Mouse (Mus musculus) ES-Bruce4 (cell line): ENCODE measurements at regions not wholly inside any gene's neighbourhood (a gene's known extent, or its start where the extent isn't known, plus 50 kb on each side); places are given as distances from the start of the nearest gene placed in this dataset.

Experiments used
- H3K27ac ChIP-seq: 2 replicates; pipeline ENCODE4 v1.5.1; 2012; ENCODE audit warnings: low read length, inconsistent platforms; ENCODE audit not compliant: insufficient read depth
- H3K27me3 ChIP-seq: 2 replicates; pipeline ENCODE4 v1.6.1; 2012; ENCODE audit warnings: mild to moderate bottlenecking, low read length, inconsistent platforms; ENCODE audit not compliant: control insufficient read depth, poor library complexity, insufficient read depth, severe bottlenecking
- H3K36me3 ChIP-seq: 2 replicates; pipeline ENCODE4 v1.6.1; 2012; ENCODE audit warnings: inconsistent platforms, mild to moderate bottlenecking, low read length, moderate library complexity; ENCODE audit not compliant: control insufficient read depth, poor library complexity, insufficient read depth, severe bottlenecking
- H3K4me1 ChIP-seq: one replicate; pipeline ENCODE4 v1.8.1; 2011; ENCODE audit warnings: low read length; ENCODE audit not compliant: control insufficient read depth, insufficient read depth
- H3K4me3 ChIP-seq: 2 replicates; pipeline ENCODE4 v1.5.1; 2011; ENCODE audit warnings: low read depth, mild to moderate bottlenecking, low read length
- H3K9ac ChIP-seq: 2 replicates; pipeline ENCODE4 v1.6.1; 2012; ENCODE audit warnings: low read depth, mild to moderate bottlenecking, inconsistent platforms; ENCODE audit not compliant: poor library complexity, severe bottlenecking
- H3K9me3 ChIP-seq: replicated peaks from 2 replicates; pipeline ENCODE4 v1.6.1; 2012; ENCODE audit warnings: mild to moderate bottlenecking, low read length, inconsistent platforms; ENCODE audit not compliant: control insufficient read depth, poor library complexity, insufficient read depth, severe bottlenecking
- CTCF ChIP-seq: IDR thresholded peaks from one replicate; pipeline ENCODE4 v1.8.1; 2011; ENCODE audit warnings: low read depth, low read length
- EP300 ChIP-seq: IDR thresholded peaks from 2 replicates; pipeline ENCODE4 v1.6.1; 2011; ENCODE audit warnings: low read depth, low read length; ENCODE audit not compliant: insufficient read depth
- POLR2A ChIP-seq: IDR thresholded peaks from one replicate; pipeline ENCODE4 v1.8.1; 2011; ENCODE audit warnings: low read length; ENCODE audit not compliant: insufficient read depth

- H3K4me3 ChIP-seq, result no peak overlapping the region
- H3K9me3 ChIP-seq, result no peaks in the 10 kb centered on the region
- no peaks in the 10 kb centered on the region for H3K27me3 ChIP-seq
- H3K9ac ChIP-seq, result no peak overlapping the region
- TF ChIP-seq CTCF, result no peak
- TF ChIP-seq POLR2A, result no peak
- TF ChIP-seq EP300, result no peak
- H3K27ac ChIP-seq, result no peak overlapping the region
- H3K36me3 ChIP-seq, result no peaks in the 10 kb centered on the region
- no peaks in the 10 kb centered on the region for H3K4me1 ChIP-seq
These were observed 402.2 kb upstream of the Cdh9 start for GRCm38 (mm10) chr15:16326327-16326726.
